Mouse (Mus musculus) monocyte, adult 2 months (primary cell): ENCODE data around the gene Kirrel3.

Experiments used
- DNase-seq, 2 experiments: peaks; one replicate each; pipeline ENCODE4 v3.0.0; 2022; ENCODE audit warnings: low spot score in 2 of 2, low read depth in 1 of 2

Kirrel3 gene

DNA sequence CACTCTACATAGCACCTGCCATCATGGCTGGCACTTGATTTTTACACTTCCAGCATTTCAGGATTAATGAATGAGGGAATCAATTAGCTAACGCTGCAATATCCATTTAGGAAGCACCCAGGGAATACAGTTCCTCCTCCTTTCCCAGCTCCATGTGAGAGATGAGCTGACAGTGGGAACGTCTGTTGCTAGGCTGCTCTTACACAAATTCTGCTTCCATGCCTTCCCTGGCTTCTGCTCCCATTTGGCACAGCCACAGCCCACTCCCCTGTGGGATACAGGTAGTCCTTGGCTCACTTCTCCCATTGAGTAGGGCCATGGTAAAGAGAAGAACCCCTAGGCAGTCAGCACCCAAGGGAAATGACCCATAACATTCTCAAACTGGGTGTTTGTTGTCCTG, 185.2 kb downstream of the Kirrel3 start:
- no peak for DNase-seq

- DNase-seq: no peak
These were observed 201.1 kb downstream of the Kirrel3 start for GRCm38 (mm10) chr9:34686798-34687197.

DNA sequence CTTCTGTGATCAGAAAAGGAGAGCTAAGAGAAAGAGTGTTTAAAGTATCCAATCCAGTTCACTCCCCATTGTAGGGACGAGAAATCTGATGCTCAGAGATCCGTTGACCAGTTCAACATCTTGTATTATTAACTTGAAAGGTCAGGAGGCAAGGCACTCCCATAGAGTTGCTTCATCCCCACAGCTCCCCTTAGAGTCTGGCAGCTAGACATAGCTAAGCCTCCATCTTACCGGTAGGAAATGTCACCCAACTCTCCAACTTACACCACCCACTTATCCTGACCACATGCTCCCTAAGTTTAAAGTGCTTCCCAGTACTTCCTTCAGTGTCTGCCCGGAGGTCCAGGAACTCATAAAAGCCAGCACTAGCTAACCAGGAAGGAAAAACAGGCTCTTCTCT, 202.7 kb downstream of the Kirrel3 start:
- no peak for DNase-seq

- no peak for DNase-seq
These were observed 203.7 kb downstream of the Kirrel3 start for GRCm38 (mm10) chr9:34689375-34689774.

- no peak for DNase-seq
These were observed 210.0 kb downstream of the Kirrel3 start for GRCm38 (mm10) chr9:34695646-34696045.

- no peak for DNase-seq
These were observed 218.0 kb downstream of the Kirrel3 start for GRCm38 (mm10) chr9:34703547-34704300.

DNA sequence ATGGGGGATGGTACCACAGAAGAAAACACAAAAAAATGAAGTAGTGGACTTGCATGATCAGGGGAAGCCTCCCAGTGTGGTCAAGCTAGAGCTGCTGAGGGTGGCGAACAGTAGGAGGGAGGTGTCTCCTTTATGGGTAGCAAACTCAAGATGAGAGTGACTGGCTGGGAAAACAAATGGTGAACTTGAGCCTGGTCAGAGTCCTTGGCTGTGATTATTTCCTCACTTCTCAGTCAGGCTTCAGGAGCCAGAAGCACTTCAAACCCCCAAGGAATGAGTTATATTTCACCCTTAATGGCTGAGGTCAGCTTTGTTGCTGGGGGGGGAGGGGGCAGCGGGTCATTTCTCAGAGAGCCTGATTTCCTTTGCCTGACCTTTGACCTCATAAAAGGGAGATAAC, 218.7 kb downstream of the Kirrel3 start:
- no peak for DNase-seq

GRCm38 (mm10) chr9:34706350-34706873, 220.7 kb downstream of the Kirrel3 start:
- no peak for DNase-seq

- DNase-seq: no peak
These were observed 223.0 kb downstream of the Kirrel3 start for GRCm38 (mm10) chr9:34708691-34709090.

DNA sequence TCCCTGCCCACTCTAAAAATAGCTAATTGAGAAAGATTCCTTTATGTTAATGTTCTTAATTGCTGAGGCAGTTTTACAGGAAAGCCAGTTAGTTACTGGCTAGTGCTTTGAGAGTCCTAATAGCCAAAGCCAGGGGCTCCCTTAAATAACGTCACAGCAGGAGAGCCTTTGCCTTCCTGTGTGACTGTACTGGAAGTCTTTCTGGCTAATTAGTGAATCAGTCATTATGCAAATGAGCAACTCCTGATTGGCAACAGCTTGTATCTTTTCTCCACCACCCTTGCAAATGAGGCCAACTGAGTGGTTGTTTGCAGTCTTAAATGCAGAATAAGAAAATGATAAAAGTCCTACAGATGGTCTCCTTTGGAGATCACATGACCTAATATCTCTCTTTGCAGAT, 226.3 kb downstream of the Kirrel3 start:
- DNase-seq: no peak

- no peak for DNase-seq
These were observed 227.3 kb downstream of the Kirrel3 start for GRCm38 (mm10) chr9:34712996-34713395.

GRCm38 (mm10) chr9:34713462-34713926, 227.8 kb downstream of the Kirrel3 start:
- DNase-seq: no peak

DNA sequence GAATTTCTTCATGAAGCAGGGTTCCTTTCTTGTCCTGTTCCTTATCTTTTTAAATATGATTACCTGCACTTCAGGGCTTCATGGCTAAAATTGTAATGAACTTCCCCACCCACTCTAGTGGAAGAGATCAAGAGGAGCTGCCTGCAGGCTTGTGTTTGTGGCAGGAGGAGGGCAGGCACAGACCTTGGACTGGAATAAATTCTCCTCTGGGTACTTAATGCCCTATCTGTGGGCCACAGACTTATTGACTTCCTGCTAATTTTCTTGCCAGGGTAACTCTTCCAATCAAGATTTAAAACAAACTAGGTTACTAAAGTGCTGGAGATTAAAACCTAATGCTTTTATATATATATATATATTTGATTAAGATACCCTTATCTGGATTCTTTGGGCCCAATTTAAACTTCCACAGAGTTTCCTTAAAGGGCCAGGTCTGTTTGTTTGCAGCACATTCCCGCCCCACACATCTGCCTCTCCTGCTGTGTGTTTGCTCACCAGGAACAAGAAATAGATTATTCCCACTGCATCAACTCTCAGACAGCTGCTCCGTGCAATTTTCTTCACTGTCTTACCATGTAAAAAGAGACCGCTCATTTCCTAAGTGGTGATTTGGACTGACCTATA, 229.4 kb downstream of the Kirrel3 start:
- DNase-seq: no peak

DNA sequence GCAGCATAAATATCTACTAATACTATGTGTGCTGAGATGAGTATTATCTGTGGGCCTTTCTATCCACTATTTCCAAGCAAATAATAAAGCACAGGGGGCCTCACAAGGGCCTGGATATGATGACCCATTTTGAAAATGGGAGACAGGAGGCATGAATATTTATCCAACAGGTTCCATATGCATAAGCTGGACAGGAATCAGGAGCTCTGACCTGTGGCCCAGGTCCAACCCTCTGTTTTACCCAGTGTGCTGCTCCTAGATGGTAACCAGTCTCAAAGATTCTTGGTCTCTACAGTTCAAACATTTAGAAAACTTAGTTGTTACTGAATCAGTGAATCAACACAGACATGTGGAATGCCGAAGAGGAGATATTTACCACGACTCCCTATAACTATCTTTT, 230.8 kb downstream of the Kirrel3 start:
- no peak for DNase-seq

DNA sequence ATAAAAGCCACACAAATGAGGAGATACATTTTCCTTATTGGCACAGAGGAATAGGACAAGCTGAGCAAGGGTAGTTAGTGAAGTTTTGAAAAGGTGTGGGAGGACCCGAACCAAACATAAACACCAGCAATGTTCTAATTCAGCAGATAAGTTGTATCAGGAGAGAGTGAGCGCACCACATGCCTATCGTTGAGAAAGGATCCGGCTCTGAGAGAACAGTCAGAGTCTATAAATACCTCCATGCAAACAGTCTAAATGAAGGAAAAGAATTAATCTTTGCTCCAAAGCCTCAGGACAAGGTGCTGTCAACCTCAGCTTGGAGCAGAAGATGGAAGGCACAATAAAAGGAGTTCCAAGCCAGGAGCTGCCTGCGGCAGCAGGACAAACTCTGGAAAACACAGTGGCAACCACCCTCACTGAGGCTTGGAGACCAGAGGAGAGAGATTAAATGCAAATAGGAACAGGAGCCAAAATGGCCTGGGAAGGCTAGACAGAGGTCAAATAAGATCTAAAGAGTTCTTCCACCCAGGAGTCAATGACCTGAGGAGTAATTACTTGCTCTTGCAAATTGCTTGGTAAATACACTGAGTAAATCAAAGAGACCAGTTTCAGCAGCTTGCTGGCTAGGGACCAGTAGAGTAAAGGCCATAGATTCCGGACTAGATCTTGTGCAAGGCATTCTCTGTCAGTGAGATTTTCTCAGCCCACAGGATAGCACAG, 235.9 kb downstream of the Kirrel3 start:
- no peak for DNase-seq

- no peak for DNase-seq
These were observed 236.5 kb downstream of the Kirrel3 start for GRCm38 (mm10) chr9:34722198-34722550.

DNA sequence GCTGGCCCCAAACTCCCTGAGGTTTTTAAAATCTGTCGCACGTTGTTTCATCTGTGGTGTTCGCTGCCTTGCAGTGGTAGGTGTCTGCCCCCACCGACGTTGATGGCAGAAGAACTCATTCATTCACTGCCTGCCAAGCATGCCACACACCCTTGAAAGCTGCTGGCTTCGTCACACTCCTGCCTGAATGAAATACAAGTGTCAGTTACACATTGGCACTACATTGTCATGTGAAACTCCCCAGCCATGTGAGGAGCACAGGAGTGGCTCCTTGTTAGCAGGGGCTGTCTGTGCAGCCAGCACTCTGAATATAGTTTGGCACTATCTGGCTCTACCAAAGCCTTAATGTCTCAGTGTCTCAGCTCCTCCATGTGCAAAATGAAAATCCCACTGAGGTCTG, 246.8 kb downstream of the Kirrel3 start:
- DNase-seq: no peak

DNA sequence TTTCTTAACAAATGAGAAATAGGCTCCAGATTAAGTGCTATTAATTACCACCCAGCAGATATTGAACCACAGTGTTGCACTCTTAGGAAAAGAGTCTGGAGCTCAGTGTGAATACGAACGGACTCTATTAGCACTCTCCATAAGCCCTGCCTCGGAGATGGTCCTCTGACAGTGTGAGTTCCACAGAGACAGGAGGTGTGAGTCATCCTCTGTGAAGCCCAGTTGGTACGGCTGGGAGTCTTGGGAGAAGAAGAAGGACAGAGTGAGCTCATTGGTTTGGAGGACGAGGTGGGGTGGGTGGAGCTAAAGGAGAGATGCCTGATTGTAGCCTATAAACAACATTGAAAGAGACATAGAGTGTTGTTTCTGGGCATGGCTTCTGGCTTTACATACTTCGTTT, 247.9 kb downstream of the Kirrel3 start:
- DNase-seq: no peak

DNA sequence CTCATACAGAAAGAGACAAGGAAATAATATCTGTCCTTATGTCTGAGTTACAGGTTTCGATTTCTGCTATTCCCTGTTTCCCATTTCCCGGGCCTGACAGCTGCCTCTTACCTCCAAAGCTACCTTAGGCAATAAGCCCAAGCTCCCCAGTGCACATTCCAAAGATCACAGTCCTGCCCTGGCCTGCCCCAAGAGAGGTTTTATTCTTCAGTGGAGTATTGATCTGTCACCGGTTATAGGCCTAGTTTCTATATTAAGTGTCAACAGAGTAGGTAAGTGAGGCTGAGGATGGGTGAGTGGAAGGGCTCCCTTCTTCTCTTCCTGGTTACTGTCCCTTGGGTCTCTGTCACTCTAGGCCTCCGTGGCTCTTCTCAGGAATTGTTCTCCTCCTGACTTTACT, 249.3 kb downstream of the Kirrel3 start:
- DNase-seq: no peak

GRCm38 (mm10) chr9:34739431-34739830, 253.7 kb downstream of the Kirrel3 start:
- no peak for DNase-seq

GRCm38 (mm10) chr9:34740814-34741213, 255.1 kb downstream of the Kirrel3 start:
- no peak for DNase-seq

DNA sequence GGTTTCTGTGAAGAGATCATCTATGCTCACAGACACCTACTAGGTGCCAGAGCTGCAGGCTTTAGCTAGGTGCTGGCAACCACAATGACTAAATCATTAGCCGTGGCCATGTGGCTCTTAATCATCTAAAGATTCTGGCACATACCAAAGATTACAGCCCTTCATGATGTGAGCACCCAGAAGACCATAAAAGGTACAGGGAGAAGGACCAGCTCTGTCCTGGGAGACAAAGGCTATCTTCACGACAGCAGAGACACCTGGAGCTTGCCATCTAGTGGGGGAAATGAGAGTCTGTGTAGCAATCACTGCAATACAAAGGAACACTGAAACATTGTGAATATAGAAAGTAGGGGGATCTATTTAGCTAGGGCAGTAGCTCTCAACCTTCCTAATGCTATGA, 262.3 kb downstream of the Kirrel3 start:
- no peak for DNase-seq
